ENCODE assay signal across 14 mouse cellular contexts in the genomic region with DNA sequence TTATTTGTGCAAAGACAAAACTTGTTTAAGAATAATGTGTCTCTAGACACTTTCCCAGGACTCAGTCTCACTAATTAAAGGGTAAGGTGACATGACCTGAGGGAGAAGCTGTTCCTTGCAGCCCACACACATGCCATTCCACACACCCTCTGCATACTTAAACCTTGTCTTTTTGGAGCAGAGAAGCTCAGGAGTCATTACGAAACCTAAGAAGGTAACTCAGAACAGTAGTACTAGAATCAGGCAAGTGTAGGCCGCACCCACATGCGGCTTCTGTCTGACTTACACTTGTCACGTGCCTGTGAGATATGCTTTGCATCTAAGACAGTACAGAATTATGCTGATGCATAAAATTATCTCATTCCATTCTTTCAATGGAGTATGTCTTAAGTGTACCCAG. TPM values are rescaled to one million over a fixed set of nuclear protein-coding genes. Genes with fewer than 3 reads are reported as not detected.
DNase-seq lines count a peak whose midpoint lies in the region; ATAC-seq lines count a peak whose summit lies in the region.
"Had no signal": no experiment of that assay in that cellular context is flagged by ENCODE, and none has a peak within 500 bp of the region (broad histone marks: within the 10 kb centered on the region; RNA-seq: fewer than 3 reads in every experiment).

No protein-coding gene starts in this region.

- no peaks in the 10 kb centered on the region for H3K27me3 ChIP-seq in hindbrain, embryonic 10.5 days (ENCODE audit: insufficient read depth, poor library complexity, severe bottlenecking)
- H3K27me3 ChIP-seq in midbrain, embryonic 11.5 days (ENCODE audit: control insufficient read depth, insufficient read depth, low read length), result peaks cover 2% of the 10 kb centered on the region; the same call in 1 of the 2 replicates
- H3K27me3 ChIP-seq: heart, embryonic 15.5 days; limb, embryonic 15.5 days had no signal

- peaks cover 36% of the 10 kb centered on the region for H3K4me1 ChIP-seq in hindbrain, embryonic 10.5 days (replicated peaks)
- peaks cover 12% of the 10 kb centered on the region for H3K4me1 ChIP-seq in midbrain, embryonic 11.5 days (ENCODE audit: control insufficient read depth, insufficient read depth, low read length)

- peak overlapping the region; percentile 60 for H3K4me3 ChIP-seq in hindbrain, embryonic 10.5 days
- no peak overlapping the region for H3K4me3 ChIP-seq in midbrain, embryonic 11.5 days (ENCODE audit: low read depth, low read length)
- H3K4me3 ChIP-seq: heart, embryonic 15.5 days; limb, embryonic 15.5 days had no signal

- DNase-seq in right cerebral cortex, postnatal 36 days (ENCODE audit: low spot score in 2 of 2), result peak; percentile 64 to 77
- no peak for DNase-seq in right cerebral cortex, postnatal 4 days
- DNase-seq in hindbrain, embryonic 10.5 days (ENCODE audit: low spot score), result no peak
- no peak for DNase-seq in midbrain, embryonic 11.5 days (ENCODE audit: low spot score, missing footprints)
- no peak for DNase-seq in heart, postnatal 14 days
- DNase-seq in urinary bladder, postnatal 36 days (ENCODE audit: low spot score in 2 of 2), result no peak
- DNase-seq in kidney, adult 11 months, result no peak
- DNase-seq: cerebellum, adult 9-11 months; lung, postnatal 10 days; thymus, postnatal 4 days had no signal

- WGBS in hindbrain, embryonic 10.5 days, result 89% methylated on average over 4 of the region's 4 CpGs
- WGBS in midbrain, embryonic 11.5 days, result 92% methylated on average over 4 of the region's 4 CpGs

- H3K36me3 ChIP-seq in hindbrain, embryonic 10.5 days, result no peaks in the 10 kb centered on the region
- no peaks in the 10 kb centered on the region for H3K36me3 ChIP-seq in midbrain, embryonic 11.5 days (ENCODE audit: control insufficient read depth, insufficient read depth, low read length)
- H3K36me3 ChIP-seq: heart, embryonic 15.5 days; limb, embryonic 15.5 days had no signal

- ATAC-seq in midbrain, embryonic 11.5 days (ENCODE audit: low FRiP score), result no peak
- ATAC-seq: activated CD4-positive, CD25-positive, alpha-beta regulatory T cell, adult 4 months had no signal

- H3K9me3 ChIP-seq in hindbrain, embryonic 10.5 days, result no peaks in the 10 kb centered on the region
- no peaks in the 10 kb centered on the region for H3K9me3 ChIP-seq in midbrain, embryonic 11.5 days (ENCODE audit: control insufficient read depth, low read length)
- H3K9me3 ChIP-seq: heart, embryonic 15.5 days; limb, embryonic 15.5 days had no signal

- H3K27ac ChIP-seq in hindbrain, embryonic 10.5 days, result peak overlapping the region; percentile 92
- H3K27ac ChIP-seq in midbrain, embryonic 11.5 days (ENCODE audit: low read depth, low read length), result no peak overlapping the region
- H3K27ac ChIP-seq: heart, embryonic 15.5 days; kidney, postnatal 0 days; limb, embryonic 15.5 days had no signal

- H3K4me2 ChIP-seq in midbrain, embryonic 11.5 days, result peak overlapping the region; percentile 40; the same call in 1 of the 2 replicates
- H3K4me2 ChIP-seq: heart, embryonic 15.5 days; limb, embryonic 15.5 days had no signal

- H3K9ac ChIP-seq in midbrain, embryonic 11.5 days (ENCODE audit: low read length), result no peak overlapping the region
- H3K9ac ChIP-seq: heart, embryonic 15.5 days; limb, embryonic 15.5 days had no signal

- intact Hi-C loops in heart, postnatal 14 days (cut with DNase I), result no loop called here

RNA-seq across cellular contexts. Expression of a gene that starts 42.6 kb away (rescaled TPM):
- 19.5 and 21.5 TPM in 2 replicates for polyA plus RNA-seq in hindbrain, embryonic 10.5 days (2016; fragmentation: Nextera tagmentation; extraction: Ambion mirVana)
- polyA plus RNA-seq in midbrain, embryonic 11.5 days (2014; fragmentation: Nextera tagmentation; extraction: Ambion mirVana), result 15.9 and 20.9 TPM in 2 replicates
- total RNA-seq in heart, postnatal 14 days (2021), result 10 to 100 TPM; 41.0 to 44.3 TPM

Comparison
In these comparisons a context has a peak if more than half of its experiments do, and no peak if none do; other contexts are left out.
1. DNase-seq: peak in right cerebral cortex, postnatal 36 days (2 of 2); none in right cerebral cortex, postnatal 4 days (single experiment), hindbrain, embryonic 10.5 days (single experiment), midbrain, embryonic 11.5 days (single experiment), heart, postnatal 14 days (0 of 2), urinary bladder, postnatal 36 days (0 of 2) and kidney, adult 11 months (single experiment).